Mouse (Mus musculus): ENCODE measurements around the gene Btbd35f30. TPM values are rescaled to one million over a fixed set of nuclear protein-coding genes. Genes with fewer than 3 reads are reported as not detected.

Gene Btbd35f30
- polyA plus RNA-seq (2012; rRNA removed) = not detected in 2 replicates

DNA sequence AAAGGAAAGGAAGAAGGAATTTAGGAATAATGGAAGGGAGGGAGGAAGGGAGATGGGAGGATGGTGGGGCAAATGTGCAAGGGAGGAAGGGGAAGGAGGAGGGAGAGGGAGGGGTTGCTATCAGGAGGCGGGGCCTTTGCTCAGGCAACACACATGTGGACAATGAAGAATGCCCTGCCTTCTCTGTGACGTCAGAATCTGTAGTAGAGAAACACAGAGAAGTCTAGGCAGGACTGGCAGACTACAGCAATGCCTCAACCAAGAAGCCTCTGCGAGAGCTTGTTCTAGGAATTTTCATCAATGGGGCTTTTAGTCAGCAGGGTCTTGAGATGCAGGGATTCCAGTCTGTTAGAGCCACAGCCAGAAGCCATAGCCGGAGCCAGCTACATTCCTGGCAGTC is at the start of gene Btbd35f30:
Gene Btbd35f30 (plus strand): TSS at position 301 of the 400 bp plus-strand sequence.

DNA sequence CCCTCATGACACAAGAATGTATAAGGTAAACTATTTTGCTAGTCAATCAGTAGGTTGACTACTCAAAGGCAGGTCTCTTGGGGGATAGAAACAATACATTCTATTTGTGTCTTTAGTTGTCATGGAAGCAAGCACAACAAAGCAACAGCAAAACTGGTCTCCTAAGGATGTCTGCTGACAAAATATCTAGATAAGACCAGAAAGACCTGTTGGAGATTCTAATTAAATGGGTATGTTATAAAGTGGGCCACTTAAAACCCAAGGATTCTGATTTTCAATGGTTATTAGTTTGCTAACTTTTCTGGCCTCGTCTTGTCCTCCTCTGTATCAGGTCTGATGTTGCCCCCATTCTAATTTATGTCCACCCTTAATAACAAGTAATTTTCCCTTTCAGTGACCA is 47.0 kb downstream of the Btbd35f30 start, which contains the start of gene Gm21789:
Gene Gm21789 (plus strand): TSS at position 301 of the 400 bp plus-strand sequence.

Other genes starting within 250 kb of the Btbd35f30 start
- not detected in 2 replicates for gene Gm5926, start 243.9 kb upstream of the Btbd35f30 start, polyA plus RNA-seq (2012; rRNA removed)
- gene Btbd35f21, start 168.5 kb upstream of the Btbd35f30 start, polyA plus RNA-seq (2012; rRNA removed) = not detected in 2 replicates
- gene Gm21789, start 47.1 kb downstream of the Btbd35f30 start, polyA plus RNA-seq (2012; rRNA removed) = not detected in 2 replicates
- not detected in 2 replicates for gene Btbd35f5, start 79.3 kb downstream of the Btbd35f30 start, polyA plus RNA-seq (2012; rRNA removed)